Mouse (Mus musculus) ES-CJ7 (cell line): ENCODE data around the gene D630045J12Rik.

Source experiments
- DNase-seq: peaks from one replicate; pipeline ENCODE4 v3.0.0; 2011; ENCODE audit warnings: low read depth, low spot score

The D630045J12Rik gene

GRCm38 (mm10) chr6:38242833-38243232 lies 11.0 kb downstream of the D630045J12Rik start:
- DNase-seq, result no peak

- DNase-seq, result no peak
Measured at GRCm38 (mm10) chr6:38242295-38242830, 11.4 kb downstream of the D630045J12Rik start.

- DNase-seq, result no peak
Measured at GRCm38 (mm10) chr6:38241508-38241907, 12.3 kb downstream of the D630045J12Rik start.

GRCm38 (mm10) chr6:38240618-38241017 lies 13.2 kb downstream of the D630045J12Rik start:
- no peak for DNase-seq

DNA sequence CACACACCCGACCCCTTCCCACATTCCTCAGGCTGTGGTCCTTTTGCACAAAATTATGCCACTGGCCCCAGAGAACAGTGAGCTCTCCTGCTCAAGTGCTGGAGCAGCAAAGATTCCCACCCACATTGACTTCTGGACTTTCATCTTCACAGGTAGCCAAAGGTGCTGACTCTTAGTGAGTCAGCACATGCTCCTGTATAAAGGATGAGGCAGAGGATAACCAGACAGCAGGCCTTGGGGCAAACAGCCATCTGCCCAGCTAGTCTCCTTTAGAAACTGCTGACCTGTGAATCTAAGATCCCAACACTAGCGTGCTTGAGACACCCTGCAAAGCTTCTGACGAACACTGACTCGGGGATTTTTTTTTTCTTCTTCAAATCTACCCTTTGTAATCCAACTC lies 15.4 kb downstream of the D630045J12Rik start:
- DNase-seq, result no peak

DNA sequence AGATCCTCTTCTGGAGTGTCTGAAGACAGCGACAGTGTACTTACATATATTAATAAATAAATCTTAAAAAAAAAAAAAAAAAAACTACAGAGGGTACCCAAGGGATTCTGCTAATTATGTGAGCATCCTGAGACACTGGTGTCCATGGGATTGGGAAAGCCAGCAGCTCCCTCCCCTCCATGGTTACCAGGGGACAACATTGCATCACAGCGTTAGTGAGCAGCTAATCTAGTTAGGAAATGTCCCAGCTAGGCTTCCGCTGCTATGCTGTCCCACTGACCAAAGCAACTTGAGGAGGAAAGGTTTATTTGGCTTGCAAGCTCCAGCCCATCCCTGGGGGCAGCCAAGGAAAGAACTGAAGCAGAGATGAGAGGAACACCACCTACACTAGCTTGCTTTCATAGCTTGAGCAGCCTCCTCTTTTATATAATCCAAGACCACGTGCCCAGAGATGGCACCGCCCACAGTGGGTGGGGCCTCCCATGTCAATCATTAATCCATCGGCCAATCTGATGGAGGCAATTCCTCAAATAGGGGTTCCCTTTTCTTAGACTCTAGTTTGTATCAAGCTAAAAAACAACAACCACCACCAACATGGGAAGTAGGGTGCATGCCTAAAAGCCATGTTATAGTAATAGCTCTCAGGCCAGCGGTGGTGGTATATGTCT lies 17.7 kb downstream of the D630045J12Rik start:
- DNase-seq, result no peak

- no peak for DNase-seq
Measured at GRCm38 (mm10) chr6:38233803-38234202, 20.0 kb downstream of the D630045J12Rik start.

- DNase-seq, result no peak
Measured at GRCm38 (mm10) chr6:38232917-38233316, 20.9 kb downstream of the D630045J12Rik start.

- no peak for DNase-seq
Measured at GRCm38 (mm10) chr6:38231994-38232393, 21.8 kb downstream of the D630045J12Rik start.

DNA sequence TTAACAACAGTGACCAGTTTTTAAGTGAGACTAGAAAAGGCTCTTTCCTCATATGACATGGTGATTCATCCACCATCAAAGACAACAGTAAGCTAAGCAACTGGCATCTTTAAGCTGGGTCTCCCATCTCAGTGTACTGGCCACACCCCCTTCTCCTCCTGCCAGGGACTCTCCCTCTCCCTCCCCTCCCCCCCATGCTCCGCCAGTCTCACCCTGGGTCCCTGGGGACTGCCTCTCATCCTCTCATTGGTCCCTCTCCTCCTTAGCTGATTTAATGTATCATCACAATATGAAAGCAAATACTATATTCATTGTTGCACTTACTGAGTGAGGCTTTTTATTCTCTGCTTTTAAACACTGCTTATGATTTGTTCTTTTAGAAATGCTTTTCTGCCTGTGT lies 29.7 kb downstream of the D630045J12Rik start:
- no peak for DNase-seq

DNA sequence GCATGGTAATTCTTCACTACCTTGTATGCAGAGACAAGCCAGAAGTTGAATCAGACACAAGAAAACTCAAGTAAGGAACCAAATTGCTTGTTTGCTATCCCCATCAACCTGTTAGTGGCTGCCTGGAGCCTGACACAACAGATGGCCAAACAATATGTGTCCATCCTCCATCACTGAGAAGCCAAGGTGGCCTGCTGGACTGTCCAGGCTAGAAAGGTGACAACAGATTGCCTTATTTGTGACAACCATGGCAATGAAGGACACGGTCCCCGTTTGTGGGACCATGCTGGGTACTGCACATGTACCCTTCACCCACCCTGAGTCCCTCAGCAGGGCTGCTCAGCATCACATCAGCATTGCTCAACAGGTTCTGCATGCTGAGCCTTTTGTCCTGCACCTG lies 34.5 kb downstream of the D630045J12Rik start:
- DNase-seq, result no peak

DNA sequence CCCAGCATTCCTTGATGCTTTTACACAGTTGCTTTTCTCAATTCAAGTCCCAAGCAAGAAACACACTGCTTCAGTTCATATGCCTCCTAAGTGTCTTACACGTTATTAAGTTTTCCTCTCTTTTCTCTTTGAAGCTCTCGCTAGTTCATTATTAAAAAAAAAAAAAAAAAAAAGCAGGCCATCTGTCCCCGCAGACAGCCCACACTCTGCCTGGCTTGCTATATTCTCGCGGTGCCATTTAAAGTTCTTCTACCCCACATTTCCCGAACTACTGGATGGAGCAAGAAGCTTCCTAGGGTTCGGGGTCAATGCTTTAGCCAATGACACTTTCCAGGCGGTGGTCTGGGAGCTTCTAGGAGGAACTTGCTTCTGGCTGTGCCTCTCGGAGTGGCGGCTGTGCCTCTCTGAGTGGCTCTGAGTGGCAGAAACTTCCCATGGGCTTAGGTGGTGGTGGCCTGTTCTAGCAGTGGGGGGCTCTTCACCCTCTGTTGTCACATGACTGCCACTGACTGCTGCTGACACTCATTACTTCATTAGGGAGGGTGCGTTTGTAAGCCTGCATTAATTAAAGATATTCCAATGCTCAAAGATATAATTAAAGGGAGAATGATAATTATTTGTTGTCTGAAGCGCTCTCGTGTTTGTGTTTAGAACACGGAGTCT lies 38.2 kb downstream of the D630045J12Rik start:
- DNase-seq, result no peak

DNA sequence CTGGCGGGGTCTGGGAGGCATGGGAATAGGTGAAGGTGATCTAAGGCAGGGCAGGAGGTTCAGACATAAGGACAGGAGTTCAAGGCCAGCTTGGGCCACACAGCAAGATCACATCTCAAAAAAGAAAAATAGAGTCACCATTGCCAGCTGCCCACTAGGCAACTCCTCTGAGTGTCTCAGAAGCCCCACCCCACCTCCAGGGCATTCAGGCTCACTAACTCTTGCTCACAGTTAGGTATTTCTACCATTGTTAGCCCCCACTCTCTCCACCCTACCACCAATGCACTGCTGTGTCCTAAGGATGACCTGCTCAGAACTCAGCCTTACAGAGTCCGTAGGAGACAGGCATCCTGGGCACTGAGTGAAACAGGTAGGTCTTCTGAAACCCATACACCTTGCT lies 46.2 kb downstream of the D630045J12Rik start:
- peak; percentile 40 for DNase-seq

DNA sequence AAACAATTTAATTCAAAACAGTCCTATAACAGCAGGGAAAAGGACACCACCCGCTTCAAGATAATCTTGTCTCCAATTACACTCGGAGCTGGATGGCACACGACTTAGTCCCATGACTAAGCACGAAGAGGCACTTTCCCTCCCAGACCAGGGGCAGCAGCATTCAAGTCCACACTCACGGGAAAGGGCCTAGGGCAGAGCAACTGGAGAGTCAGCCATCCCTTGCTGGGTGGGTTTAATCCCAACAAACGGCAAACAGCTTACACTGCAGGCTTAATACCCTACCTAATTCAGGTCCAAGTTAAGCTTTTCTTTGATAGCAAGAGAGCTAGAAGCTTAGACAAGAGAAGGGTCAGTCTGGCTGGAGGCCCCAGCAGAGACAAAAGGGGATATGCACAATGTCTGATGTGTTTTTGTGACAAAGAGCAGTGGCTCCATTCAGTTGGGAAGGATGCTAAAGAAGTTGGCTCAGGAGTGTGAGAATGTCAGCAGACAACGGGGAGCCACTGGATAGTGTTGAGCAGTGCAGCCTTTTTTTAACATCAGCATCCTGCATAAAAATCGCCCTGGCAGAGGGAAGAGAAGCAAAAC lies 46.8 kb downstream of the D630045J12Rik start:
- DNase-seq, result no peak

DNA sequence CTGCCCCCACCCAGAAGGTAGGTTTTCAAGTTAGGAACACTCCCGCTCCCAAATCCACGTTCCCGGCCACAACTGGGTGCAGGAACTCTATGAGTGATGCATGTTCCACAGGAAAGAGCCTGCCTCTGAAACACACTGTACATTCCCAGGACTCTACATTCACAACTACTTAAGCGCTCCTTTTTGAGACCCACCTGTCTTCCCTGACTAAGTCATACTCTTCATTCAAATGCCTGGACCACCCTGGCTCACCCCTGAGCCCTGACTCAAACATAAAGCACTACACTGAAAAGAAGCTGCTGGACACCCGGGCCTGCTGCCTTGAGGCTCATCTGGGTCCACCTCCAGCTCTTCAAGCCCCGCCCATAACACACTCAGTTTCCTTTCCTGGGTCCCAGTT lies 48.4 kb downstream of the D630045J12Rik start:
- DNase-seq, result no peak

- no peak for DNase-seq
Measured at GRCm38 (mm10) chr6:38203820-38204219, 50.0 kb downstream of the D630045J12Rik start.

DNA sequence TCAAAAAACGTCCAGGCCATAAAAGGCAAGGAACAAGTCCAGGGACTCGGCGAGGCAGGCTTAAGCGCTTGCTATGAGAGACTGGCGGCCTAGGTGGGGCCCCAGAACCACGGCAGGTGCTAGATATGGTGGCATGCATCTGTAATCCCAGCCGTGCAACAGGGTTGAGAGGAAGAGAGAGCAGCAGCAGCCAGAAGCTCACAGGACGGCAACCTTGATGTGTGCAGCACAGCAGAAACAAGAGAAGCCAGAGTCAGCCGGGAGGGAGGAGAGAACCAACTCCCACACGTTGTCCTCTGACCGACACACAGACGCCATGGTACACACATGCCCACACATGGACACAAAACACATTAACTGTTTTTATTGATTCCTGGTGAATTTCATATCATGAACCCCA lies 51.0 kb downstream of the D630045J12Rik start:
- no peak for DNase-seq

DNA sequence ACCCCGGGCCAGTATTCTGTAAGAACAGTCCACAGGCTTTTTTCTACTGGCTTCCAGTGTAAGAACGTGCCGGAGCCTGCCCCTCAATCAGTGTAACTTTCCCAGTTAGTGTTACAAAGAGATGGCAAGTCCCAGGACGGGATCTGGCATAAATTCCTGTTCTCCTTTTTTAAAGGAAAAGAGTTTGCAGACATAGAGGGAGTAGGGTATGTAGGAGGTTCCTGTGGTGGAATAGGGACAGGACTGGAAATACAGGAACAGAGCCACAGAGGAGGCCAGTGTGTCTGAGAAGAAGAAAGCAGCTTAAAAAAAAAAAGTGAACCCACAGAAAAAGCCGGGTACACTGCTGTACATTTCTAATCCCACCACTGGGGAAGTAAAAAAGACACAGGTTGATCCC lies 52.3 kb downstream of the D630045J12Rik start:
- DNase-seq, result no peak

DNA sequence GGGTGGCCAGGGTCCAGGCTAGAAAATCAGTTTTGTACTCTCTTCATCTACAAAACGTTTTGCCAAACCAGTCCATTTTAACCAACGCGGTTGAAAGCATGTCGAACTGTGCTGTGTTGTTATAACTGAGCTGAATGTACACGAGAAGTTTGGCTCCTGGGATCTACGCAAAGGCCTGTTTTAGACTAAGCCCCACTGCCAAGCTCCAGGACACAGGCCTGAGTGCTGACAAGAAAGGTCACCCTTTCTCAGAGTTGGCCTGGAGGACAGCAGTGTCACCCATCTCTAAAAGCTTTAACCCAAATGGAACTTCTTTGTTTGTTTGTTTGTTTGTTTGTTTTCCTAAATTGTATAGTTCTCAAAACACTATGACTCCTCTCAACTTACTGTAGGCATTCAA lies 54.2 kb downstream of the D630045J12Rik start:
- DNase-seq, result no peak

GRCm38 (mm10) chr6:38198727-38199126 lies 55.1 kb downstream of the D630045J12Rik start:
- DNase-seq, result no peak

- no peak for DNase-seq
Measured at GRCm38 (mm10) chr6:38196266-38197189, 57.3 kb downstream of the D630045J12Rik start.

GRCm38 (mm10) chr6:38195306-38195705 lies 58.5 kb downstream of the D630045J12Rik start:
- DNase-seq, result no peak
